Mouse (Mus musculus) spleen, postnatal 14 days (tissue): ENCODE results near the gene 4930438A08Rik.
"Not testable (repeated sequence)": the region's sequence is repeated elsewhere in the genome, so short reads cannot be mapped to it uniquely, and the experiment has no call there.

ENCODE experiments used
- DNase-seq, 2 experiments: peaks; one replicate each; pipeline ENCODE4 v3.0.0; 2021 to 2022; ENCODE audit warnings: low spot score in 2 of 2

Gene 4930438A08Rik

DNA sequence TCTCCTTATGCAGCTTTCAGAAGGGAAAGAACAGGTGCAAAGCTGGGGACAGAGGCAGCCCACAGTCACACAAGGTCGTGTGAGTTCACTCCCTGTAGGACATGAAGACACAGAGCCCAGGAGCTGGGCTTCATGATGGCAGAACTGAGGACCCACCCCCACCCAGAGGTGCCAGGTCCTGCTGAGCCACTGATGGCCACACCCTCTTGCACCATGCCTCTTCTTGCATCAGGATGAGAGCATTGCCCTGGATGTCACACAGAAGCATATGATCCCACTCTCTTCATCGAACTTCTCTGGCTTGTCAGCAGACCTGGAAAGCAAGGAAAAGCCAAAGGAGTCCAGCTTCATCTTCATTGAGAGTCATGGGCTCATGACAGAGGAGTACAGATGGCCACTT, at the start of gene 4930438A08Rik:
TSS of gene 4930438A08Rik (plus strand) at position 228 of the 400 bp plus-strand sequence.
- no peak for DNase-seq

DNA sequence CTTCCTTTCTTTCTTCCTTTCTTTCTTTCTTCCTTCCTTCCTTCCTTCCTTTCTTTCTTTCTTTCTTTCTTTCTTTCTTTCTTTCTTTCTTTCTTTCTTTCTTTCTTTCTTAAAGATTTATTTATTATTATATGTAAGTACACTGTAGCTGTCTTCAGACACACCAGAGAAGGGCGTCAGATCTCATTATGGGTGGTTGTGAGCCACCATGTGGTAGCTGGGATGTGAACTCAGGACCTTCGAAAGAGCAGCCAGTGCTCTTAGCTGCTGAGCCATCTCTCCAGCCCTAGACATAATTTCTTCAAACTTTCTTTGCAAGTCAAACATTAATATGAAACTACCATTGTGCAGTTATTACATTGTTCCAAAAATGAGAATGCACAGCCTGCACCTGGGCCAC, 49.7 kb upstream of the 4930438A08Rik start:
- not testable (repeated sequence) for DNase-seq

DNA sequence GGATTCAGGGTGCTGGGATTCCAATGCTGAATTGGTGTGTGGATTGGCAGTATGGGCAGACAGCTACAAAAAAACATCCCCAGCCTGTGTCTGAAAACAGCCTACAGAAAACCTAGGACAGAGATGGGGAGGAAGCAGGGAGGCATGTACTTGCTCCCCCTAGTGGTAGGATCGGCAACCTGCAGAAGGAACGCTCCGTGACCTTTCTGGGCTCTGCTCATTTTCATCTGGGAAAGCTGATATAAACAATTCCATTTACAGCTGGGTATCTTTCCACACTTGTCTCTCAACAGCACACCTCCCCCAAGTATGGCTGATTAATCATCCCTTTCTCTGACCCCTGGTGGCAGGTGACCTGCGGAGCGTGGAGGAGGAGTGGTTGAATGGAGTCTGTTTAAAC, 48.9 kb upstream of the 4930438A08Rik start:
- DNase-seq, result peak; percentile 27 to 62

DNA sequence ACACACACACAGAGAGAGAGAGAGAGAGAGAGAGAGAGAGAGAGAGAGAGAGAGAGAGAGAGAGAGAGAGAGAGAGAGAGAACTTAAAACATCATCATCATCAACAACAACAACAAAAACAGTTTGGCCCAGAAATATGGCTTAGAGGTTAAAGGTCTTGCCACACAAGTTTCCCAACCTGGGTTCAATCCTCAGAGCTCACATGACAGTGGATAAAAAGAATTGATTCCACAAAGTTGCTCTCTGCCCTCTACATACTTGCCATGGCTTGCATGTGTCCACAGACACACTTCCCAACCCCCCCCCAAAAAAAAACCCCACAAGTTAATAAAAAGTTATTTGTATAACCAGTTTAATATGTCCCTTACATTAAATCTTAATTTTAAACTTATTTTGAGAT, 48.2 kb upstream of the 4930438A08Rik start:
- no peak for DNase-seq

DNA sequence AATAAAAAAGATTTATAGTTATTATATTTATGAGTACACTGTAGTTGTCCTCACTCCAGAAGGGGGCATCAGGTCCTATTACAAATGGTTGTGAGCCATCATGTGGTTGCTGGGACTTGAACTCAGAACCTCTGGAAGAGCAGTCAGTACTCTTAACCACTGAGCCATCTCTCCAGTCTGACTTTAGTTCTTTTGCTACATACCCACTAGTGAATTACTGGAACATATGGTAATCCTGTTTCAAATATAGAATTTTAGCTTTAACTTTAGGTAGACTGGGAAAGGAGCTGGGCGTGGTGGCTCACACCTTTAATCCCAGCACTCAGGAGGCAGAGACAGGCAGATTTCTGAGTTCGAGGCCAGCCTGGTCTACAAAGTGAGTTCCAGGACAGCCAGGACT, 46.6 kb upstream of the 4930438A08Rik start:
- not testable (repeated sequence) for DNase-seq

DNA sequence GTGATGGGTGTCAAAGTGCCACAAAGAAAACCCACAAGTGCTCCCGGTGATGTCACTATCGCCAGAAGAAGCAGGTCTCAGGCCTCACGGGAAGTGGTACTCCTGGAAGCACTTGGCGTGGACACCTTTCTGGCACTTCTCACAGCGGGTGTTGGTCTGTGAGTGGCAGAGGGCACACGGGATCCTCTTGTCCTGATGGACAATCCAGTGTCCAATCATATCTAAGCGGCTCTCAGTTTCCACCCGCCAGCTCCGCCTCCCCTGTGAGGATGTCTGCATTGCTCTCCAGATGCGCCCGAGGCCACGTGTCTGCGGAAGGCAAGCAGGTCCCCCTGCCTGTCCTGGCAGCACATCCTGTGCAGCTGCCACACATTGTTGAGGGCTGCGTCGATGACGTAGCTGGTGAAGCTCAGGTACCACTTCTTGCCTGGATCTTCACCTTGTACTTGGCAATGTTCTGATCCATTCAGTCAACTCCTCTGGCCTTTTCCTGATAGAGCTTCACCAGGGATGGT, 44.1 kb upstream of the 4930438A08Rik start:
- DNase-seq, result no peak

DNA sequence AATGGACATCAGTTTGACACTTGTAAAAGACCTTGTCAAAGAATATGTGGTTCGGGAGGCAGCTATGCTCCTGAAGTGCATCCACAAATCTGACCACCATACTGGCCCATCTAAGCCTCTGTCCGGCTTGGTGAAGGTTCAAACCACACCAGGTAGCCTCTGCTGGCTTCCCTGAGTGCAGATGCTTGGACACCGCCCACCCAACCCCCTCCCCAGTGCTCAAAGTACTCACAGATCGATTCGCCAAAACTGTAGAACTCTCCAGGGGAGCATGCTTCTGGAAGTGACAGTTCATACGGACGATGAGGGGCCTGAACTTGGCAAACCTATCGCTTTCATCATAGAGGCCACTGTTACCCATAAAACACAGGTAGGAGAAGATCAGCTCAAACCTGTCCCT, 43.4 kb upstream of the 4930438A08Rik start:
- no peak for DNase-seq

DNA sequence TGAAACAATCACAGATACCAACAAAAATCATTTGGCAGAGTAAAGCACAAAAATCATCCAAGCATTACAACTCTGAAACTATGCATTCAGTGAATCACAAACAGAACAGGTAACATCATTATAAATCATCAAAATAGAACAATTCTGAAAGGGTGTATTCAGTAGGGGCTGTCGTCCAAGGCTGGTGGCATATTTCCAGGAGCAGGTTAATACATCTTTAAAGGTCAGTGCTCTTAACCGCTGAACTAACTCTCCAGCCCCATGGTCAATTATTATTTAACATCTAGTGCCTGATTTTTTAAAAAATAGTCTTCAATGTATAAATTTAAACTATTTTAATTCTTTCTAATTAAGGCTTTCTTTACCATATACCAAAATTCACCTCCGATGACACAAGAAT, 40.0 kb upstream of the 4930438A08Rik start:
- DNase-seq, result not testable (repeated sequence)

DNA sequence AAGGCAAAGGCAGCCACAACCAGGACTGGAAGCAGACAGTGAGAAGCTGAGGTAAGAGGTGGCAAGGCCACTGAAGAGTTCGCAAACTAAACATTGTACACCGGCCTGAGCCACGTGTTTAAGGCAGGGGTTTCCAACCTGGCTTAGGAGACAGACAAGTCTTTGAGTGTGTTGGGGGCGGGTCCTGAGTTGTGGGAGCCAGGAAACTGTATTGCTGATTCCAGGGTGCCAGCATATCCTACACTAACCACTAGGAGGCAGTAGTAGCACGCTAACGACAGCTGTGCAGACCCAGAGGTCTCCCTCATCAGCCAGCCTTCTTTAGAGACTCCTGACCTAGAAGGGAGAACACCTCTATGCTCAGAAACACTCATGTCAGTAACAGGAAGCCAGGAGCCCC, 39.4 kb upstream of the 4930438A08Rik start:
- DNase-seq, result no peak

DNA sequence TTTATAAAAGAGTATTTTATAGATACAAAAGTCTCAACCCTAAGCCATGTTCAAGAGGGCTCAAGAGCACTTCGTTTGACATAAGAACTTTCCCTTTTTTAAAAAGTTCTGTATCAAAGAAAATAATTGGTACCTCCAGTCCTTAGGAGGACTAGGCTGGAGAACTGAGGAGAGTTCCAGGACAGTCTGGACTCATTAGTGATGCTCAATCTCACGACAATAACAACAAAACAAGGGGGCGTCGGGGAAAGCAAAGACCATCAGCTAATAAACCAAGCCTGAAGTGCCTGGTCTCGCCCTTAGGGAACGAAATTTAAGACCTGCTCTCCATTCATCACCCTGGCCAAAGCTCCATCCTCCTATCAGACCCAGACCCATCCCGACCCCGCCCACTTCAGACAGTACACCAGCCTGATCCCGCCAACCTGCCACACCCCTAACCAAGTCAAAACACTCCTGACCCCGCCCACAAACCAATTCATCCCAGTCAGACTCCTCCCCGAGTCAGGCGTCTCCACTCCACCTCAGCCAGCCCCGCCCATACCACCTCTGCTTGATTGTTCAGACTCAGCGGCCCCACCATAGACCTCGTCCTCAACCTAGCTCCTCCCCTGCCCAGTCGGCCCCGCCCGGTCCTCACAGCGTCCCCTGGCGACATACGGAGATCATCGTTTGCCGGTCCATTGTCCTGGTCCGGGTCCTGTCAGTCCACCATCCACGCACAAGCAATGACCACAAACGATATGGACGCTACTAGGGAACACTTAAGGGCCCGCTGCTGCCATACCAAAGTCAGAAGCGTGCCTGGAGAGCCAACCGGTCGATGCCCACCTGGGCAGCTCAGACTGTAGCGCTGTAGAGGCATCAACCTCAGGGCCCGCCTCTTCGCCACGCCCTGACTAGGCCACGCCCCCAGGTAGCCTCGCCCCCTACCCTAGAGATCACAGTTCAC, 35.5 kb upstream of the 4930438A08Rik start:
- DNase-seq, result no peak

DNA sequence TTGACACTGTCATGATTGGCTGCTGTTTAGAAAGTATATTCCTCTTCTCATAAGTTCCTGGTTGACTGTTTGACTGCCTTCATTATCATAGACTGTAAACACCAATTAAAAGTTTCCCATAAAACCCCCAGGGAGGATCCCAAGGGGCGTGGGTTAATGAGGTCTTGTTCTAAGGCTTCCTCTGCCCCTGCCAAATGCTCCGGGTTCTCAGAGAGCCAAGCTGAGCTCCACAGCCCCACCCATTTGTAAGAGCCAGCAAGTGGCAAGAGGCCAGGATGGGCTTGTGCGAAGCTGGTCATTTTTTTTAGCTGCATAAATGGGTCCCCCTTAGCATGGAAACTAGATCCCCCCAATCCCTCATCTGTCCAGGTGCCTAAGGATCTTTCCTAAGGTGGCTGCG, 27.3 kb upstream of the 4930438A08Rik start:
- DNase-seq, result no peak

DNA sequence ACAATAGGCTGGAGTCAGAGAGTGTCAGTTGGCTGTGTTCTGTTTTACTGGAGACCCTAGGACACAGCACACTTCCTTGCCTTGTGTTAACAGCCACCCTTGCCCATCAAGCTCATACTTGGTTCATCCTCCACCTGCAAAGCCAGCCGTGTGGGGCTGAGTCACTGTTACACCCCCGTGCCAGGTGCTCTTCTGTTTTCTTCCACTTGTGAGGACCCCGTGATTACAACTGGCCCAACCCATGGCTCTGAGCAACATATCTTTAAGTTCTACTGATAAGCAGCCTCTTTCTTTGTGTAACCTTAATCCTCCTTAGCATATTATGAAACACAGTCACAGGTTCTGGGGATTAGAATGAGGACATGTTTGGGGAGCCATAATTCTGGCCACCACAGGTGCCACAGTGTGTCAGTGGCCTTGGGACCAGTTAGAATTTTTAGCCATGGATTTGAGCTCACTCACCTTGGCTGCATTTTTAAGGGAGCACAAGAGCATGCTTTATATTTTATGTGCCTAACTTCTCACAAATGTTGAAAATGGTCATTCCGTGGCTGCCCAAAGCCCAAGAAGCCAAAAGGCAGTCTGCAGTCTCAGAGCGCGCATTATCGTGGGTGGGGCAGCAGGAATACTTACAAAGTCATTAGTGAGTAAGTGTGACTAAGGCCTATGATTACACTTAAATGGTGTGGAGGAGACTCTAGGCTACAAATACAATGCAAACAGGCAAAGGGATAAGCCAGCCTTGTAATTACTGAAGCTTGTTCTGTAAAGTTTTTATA, 25.2 kb upstream of the 4930438A08Rik start:
- no peak for DNase-seq

DNA sequence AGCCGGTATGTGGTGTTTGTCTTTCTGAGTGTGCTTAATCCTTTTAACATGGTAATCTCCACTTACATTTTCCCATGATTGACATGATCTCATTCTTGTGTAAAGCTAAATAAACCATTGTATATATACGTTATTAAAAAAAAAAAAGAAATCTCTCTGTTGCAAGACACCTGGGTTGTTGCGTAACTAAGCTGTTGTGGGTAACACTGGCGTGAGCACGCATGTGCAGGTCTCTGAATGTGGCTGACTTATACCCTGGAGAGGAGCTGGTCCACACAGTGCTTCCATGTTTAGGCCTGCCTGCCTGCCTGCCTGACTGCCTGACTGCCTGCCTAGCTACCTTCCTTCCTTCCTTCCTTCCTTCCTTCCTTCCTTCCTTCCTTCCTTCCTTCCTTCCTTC, 24.0 kb upstream of the 4930438A08Rik start:
- no peak for DNase-seq

DNA sequence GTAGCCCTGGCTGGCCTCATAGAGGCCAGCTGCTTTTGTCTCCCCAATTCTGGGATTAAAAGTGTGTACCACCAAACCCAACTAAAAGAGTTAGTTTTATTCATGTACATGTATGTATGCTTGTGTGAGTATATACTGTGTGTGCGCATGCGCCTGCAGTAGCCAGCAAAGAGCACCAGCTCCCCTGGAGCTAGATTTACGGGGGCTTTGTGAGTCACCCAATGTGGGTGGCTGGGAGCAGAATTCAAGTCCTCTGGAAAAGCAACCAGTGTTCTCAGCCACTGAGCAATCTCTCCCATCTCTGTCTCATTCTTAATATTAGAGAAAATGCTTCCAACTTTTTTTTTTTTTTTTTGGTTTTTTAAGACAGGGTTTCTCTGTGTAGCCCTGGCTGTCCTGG, 20.2 kb upstream of the 4930438A08Rik start:
- DNase-seq, result no peak

DNA sequence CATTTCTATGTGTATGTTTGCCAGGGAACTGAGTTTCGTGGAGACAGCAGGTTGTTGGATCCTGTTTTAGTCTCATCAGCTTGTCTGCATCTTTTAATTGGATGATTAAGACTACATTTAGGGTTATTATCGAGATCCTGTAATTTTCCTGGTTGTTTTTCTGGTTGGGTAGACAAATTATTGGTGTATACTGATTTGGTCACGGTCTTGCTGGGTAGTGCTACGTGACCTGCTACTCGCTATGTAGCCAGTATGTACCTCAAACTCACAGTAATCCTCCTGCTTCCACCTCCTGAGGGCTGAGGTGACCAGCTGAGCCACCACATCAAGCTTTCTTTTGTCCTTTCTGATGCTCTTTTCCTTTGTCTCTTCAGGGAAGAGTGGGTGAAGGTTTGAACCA, 16.8 kb upstream of the 4930438A08Rik start:
- no peak for DNase-seq

DNA sequence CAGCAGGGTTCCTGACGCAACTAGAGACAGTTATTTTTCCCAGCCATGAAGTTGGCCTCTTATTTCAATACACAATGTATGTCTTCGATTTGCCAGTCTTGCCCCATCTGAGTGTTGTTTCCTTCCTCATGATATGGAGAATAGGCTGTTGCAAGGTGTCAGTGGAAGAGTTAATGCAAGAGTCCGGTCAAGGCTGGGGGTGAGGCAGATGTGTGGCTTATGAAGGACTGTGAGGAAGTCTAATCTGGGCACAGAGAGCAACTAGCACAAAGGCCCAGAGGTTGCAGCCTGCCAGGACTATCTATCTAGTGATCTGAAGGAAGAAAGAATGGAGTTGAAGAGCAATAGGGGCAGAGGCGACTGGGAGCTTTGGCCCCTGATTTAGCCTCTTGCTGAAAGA, 14.4 kb upstream of the 4930438A08Rik start:
- DNase-seq, result no peak

DNA sequence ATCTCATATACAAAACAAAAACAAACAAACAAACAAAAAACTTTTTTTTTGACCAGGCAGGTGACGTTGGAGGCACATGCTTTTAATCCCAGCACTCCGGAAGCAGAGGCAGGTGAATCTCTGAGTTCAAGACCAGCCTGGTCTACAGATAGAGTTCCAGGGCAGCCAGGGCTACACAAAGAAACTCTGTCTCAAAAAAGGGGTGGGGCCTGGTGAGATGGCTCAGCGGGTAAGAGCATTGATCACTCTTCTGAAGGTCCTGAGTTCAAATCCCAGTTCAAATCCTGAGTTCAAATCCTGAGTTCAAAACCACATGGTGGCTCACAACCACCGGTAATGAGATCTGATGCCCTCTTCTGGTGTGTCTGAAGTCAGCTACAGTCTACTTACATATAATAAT, 12.8 kb upstream of the 4930438A08Rik start:
- DNase-seq, result no peak

DNA sequence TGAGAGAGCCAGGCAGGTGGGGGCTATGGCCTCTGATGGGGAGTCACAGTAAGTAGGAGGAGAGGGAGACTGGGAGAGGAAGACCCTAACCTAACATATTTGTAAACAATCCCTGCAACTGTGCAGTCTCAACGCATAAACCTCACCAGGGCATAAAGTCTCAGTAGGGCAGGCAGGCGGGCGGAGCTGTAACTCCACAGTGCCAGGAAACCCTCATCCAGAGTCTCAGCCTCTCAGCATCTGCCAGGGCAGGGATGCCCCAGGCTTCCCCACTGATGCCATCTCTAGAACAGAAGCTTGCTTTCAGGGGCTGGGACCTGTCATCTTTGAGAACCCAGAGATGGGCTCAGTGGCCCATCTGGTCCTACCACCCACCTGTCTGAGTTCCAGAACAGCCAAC, 12.3 kb upstream of the 4930438A08Rik start:
- DNase-seq, result no peak

DNA sequence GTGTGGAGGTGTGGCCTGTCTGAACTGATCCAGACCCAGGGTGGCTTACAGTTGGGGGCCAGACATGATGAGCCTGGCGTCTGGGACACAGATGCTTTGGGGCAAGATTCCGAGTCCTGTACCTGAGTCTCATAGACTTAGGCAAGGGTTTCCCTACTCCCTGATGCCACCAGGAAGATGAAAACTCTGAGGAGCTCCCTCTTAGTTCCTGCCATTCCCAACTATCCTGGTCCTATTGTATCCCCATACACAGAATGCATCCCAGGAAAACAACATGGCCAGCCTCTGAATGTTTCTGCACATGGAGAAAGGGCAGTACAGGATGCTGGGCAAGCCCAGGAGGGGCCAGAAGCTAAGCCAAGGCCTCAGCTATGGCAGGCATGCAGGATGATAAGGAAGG, 11.1 kb upstream of the 4930438A08Rik start:
- DNase-seq, result no peak

DNA sequence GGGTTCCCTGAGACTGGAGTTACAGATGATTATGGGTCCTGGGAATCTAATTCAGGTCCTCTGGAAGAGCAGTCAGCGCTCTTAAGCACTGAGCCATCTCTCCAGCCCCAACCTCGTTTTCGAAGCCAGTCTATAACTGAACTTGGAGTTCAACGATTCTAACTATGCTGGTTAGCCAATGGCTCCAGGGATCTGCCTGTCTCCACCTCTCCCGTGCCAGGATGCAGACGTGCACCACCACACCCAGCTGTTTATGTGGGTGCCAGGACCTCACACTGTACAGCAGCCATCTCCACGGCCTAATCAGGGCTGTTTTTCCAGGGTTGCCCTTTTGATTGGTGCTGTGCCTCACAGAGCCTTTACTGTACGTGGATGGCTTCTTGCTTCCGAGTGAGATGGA, 10.1 kb upstream of the 4930438A08Rik start:
- no peak for DNase-seq

DNA sequence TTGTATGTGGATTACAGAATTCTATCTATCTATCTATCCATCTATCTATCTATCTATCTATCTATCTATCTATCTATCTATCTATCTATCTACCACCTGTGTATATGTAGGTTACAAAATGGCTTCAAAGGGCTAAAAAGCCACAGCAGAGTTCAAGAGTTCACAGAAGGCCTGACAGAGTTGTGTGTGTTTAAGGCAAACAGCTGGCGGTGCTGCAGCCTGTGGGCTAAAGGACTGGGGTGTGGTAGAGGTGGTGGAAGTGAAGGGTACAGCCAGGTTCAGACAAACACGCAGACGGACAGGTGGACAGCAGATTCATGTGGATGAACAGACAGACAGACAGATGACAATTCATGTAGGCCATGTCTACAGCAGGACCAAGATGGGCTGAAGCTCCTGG, 6.3 kb upstream of the 4930438A08Rik start:
- DNase-seq, result no peak

DNA sequence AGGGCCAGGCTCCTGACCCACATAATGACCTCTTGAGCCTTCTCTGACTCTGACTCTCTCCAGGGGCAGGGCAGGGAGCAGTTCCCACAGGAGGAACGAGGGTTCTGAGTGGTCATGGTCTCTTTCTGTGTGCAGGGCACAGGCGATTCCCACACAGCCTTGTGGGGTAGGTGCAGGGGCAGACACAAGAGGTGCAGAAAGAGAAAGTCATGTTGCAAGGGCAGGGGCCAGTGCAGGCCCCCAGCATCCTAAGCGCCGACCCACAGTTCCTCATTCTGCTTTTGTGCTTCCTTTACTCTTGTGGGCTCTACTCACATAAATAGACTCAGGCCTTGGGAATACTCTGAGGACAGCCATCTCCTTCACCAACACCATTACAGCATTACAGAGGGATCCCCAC, 1.2 kb downstream of the 4930438A08Rik start:
- no peak for DNase-seq
